Mouse (Mus musculus) brown adipose tissue, adult 24 weeks (tissue): ENCODE measurements around the gene Tmem45a. TPM values are rescaled to one million over a fixed set of nuclear protein-coding genes. Genes with fewer than 3 reads are reported as not detected.
"Not testable (repeated sequence)": the region's sequence is repeated elsewhere in the genome, so short reads cannot be mapped to it uniquely, and the experiment has no call there.

Experiments
- H3K27ac ChIP-seq: fragments of 200-500 bp; replicated peaks from 2 replicates; pipeline ENCODE4 v1.5.1; 2012; ENCODE audit warnings: low read depth, mild to moderate bottlenecking, low read length
- H3K4me1 ChIP-seq: fragments of 200-500 bp; 2 replicates; pipeline ENCODE4 v1.6.1; 2012; ENCODE audit warnings: low read length, mixed read lengths; ENCODE audit not compliant: control insufficient read depth, insufficient read depth, insufficient read length
- H3K4me3 ChIP-seq: fragments of 200-500 bp; 2 replicates; pipeline ENCODE4 v1.5.1; 2012; ENCODE audit warnings: low read depth, mild to moderate bottlenecking, low read length, moderate library complexity; ENCODE audit not compliant: insufficient read depth
- polyA plus RNA-seq: library from polyadenylated mRNA; stranded (reverse); fragments of >200 nt; gene quantifications from 2 replicates; pipeline ENCODE4 v1.2.4, GENCODE M21; 2012; ENCODE audit not compliant: missing spikeins, insufficient read depth, insufficient read length

The Tmem45a gene
- 2.2 and 3.8 TPM in 2 replicates for polyA plus RNA-seq

DNA sequence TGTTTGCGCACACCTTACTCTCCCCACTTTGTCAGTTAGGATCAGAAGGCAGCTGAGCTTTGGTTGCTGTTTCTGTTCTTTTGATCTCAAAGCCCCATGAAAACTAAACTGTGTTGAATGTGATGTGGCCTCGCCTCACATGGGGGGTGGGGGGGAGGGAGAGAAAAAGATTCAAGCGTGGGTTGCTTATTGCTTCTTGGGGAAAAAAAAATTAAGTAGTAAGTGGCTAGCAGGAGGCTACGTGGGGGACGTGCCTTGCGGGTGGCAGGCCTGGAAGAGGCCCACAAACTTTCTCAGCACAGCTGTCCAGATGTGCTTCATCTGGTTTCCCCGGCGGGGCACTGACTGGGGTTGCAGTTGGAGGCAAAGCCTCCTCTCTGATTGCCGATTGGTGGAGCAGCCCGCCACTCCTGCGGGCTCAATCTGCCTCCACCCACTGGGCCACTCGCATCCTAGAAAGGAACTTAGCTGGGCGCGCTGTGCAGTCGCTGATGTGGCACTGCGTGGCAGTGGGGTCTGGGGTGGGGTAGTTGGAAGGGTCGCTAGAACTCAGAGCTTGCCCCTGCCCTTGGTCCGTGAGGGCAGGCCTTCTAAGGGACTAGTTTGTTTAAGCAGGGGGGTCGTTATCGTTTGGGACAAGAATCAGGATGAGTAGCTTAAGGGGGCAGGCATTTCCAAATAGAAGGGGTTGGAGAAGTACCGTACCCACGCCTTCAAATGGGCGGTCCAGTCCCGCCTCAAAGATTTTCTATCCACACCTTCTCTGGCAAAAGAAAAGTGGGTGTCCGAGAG, at the start of gene Tmem45a:
Gene Tmem45a, minus strand, starts transcription at position 343 of the 792 bp plus-strand sequence.
- H3K27ac ChIP-seq: no peak within 1 kb of the TSS
- no peaks in the 10 kb centered on the region; the same call in 1 of the 2 replicates for H3K4me1 ChIP-seq
- H3K4me3 ChIP-seq: peak within 1 kb of the TSS; percentile 48

DNA sequence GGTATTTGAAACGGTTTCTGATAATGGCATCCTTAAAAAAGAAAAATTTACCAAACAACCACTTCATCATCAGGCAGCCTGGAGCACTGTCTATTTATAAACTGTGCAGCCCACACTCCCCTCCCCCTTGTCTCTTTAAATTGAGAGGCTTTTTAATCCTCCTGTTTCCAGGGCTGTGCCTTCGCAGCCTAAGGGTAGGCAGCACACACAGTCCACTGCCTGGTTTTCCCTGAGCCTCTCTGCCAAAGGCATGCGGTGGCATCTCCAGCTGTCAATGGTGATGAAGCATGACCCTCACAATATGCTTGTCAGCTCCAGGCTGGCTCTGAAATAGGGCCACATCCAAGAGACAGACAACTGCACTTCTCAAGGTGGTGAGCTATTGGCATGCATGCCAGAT, 42.1 kb upstream of the Tmem45a start, which contains the start of gene Lnp1:
Gene Lnp1, minus strand, starts transcription at position 39 of the 400 bp plus-strand sequence.
- Histone ChIP-seq H3K27ac (no peak within 1 kb of the TSS), H3K4me1 (no peaks in the 10 kb centered on the region), H3K4me3 (no peak within 1 kb of the TSS)

DNA sequence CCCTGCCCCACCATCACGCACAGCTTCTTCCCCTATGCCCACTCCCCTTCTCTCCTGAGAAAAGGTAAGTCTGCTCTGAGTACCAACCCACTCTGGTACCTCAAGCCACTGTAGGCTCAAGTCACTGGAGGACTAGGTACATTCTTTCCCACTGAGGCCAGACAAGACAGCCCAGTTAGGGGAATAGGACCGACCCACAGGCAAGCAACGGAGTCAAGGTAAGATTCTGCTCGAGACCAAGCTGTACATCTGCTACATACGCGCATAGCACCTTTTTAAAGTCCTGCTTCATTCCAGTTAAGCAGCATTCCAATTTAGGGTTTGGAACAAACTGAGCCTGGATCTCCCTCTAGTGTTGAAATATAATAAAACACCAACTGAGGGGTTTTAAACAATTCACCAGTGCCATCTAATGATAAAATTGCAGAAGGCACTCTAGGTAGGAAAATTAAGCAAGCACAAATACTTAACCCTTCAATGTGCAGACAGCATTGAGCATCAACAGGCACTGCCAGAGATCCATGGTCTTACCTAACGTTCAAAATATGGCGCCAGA, 34.2 kb upstream of the Tmem45a start:
- Histone ChIP-seq H3K4me3 (no peak overlapping the region), H3K4me1 (no peaks in the 10 kb centered on the region), H3K27ac (no peak overlapping the region)

DNA sequence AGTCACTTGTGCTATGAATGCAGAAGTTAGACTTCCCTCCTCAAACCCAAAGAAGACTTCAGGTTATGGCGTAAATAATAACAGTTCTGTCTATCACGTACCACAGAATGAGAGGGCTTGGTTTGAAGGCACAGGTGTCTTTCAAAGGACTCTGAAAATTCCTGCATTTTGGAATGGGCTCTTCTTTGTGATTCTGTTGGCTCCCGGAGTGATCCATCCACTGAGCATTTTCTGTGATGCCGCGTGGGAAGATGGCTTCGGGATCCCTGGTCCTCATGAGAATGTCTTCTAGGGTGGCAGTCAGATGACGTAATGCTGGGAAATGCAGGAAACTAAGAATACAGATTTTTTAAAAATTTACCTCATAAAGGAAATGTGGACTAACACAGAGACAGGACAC, 31.3 kb upstream of the Tmem45a start:
- Histone ChIP-seq H3K4me1 (no peaks in the 10 kb centered on the region), H3K4me3 (no peak overlapping the region), H3K27ac (no peak overlapping the region)

DNA sequence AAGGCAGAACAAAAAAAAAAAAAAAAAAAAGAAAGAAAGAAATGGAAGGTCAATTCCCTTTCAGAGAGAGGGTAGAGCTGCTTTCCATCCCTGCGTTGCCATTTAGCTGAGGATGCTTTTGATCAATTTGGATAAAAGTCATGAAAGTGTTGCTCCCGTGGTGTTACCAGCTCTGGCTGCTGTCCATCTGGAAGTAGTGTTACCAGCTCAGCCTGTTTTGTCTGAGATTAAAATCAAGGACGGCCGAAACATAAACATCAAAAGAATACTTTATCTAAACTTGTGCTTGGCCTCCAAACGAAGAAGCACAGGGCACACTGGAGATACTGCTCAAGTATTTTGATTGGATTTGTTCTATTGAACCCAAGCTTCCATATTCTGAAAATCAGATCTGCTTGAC, 23.0 kb upstream of the Tmem45a start:
- H3K27ac ChIP-seq: no peak overlapping the region
- no peaks in the 10 kb centered on the region for H3K4me1 ChIP-seq
- H3K4me3 ChIP-seq: no peak overlapping the region

DNA sequence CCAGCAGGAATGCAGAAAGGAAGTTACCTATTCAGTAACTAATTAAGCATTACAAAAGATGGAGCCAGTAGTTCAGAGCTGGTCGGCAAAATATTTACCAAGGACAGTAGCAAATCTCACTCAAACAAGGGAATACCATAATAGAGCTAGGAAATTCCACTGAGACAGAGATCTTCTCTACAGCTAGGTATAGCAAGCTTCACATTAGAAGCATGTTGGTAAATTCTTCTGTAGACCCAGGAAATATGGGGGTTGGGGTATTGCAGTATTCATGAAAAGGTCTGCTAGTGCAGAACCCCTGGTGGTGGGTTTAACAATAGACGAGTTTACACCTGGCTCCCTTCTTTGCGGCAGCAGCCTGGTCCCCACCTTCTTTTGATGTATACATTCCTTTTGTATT, 16.2 kb upstream of the Tmem45a start:
- not testable (repeated sequence) for H3K4me1 ChIP-seq, H3K27ac ChIP-seq, H3K4me3 ChIP-seq

DNA sequence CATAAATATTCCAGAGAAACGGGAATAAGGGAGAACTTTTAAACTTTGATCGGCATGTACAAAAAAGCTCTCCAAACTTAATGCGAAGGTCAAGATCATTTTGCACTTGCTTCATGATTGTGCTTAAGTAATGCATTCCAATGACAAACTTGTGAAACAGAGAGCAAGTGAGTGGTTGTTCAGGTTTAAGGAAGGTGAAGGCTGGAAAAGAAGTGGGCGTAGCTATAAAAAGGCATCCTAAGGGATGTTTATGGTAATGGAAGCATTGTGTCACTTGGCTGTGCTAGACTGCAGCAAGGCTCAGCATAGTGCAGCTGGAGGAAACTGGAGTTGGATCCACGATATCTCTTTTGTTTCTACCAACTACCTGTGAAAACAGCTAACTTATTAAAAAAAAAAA, 5.6 kb upstream of the Tmem45a start:
- H3K4me1 ChIP-seq: no peaks in the 10 kb centered on the region
- H3K4me3 ChIP-seq: no peak overlapping the region
- no peak overlapping the region for H3K27ac ChIP-seq

DNA sequence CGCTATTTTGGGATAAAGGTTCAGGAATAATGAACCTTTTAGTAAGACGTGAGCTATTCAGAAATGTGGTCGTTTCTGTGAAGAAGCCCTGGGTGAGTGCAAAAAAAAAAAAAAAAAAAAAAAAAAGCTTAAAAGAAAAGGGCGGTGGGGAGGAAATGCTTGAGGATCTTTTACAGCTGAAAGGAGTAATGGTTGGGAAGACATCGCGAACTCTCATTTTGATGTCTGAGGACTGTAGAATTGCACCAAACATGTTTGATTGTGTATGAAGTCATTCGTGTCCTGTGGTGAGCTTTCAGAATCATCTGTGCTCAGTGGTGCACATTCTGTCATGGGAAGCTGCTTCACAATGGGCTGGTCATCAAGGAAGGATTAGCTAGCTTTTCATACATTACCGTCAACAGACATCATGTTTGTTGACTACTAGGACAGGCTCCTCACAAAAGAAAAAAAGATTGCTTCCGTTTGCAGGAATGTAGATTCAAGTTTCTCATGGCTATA, 700 bp upstream of the Tmem45a start:
- Histone ChIP-seq H3K4me1 (no peaks in the 10 kb centered on the region; the same call in 1 of the 2 replicates), H3K27ac (no peak overlapping the region), H3K4me3 (no peak overlapping the region)

DNA sequence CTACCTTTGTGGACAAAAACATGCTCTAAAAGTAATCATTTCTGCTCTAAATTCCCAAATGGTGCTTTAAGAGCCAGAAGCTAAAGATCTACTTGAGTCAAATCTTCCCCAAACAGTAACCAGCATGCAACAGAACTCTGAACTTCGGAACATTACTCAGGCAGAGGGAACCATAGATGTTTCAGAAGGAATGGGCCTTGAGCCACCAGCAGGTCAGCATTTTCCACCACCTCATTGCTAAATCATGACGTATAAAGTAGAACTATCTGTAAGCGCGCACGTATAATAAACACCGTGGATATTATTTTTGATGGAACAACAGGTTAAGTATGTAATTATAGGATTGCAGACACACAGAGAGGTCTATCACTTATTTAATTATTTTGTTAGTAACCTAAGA, 1.2 kb downstream of the Tmem45a start:
- Histone ChIP-seq H3K4me3 (no peak overlapping the region), H3K27ac (no peak overlapping the region)

DNA sequence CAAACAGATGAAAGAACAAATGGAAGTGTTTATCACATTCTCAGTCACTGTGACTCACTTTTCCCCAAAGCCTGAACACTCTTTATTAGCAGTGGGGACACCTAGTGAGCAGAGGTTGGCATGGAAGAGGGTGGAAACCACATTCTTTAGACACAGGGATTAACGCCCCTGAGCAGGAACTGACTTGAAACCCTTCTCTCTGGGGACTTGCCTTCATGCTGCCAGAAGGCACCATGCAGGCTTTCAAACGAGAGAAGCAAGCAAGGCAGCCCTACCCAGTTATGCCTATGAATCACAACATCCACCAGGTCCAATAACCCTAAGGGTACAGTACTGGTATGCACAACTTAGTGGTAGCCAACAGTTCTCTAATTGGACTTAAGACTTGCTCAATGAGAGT, 12.6 kb downstream of the Tmem45a start:
- Histone ChIP-seq H3K4me3 (no peak overlapping the region), H3K27ac (no peak overlapping the region)

More for the DNA sequence above, 1.2 kb downstream of the Tmem45a start:
- H3K4me1 ChIP-seq: no peaks in the 10 kb centered on the region; the same call in 1 of the 2 replicates

DNA sequence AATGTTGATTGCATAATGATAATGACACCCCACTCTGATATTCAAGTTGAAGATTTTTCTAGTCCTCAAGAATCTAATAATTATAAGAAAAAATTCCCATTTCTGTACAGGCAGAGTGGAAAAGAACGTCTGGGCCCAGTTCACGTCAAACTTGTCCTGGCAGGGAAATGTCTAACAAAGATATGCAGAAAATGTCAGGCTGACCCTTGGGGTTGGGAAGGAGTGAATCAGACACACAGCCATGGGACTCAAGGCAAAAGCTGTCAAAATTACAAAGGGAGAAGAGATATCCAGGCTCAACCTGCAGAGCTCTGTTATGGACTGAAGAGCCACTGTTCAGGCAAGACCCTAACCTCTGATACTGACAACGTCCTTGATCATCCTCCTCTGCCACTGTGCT, 15.5 kb downstream of the Tmem45a start:
- H3K27ac ChIP-seq: no peak overlapping the region

More for the DNA sequence above, 12.6 kb downstream of the Tmem45a start:
- no peaks in the 10 kb centered on the region for H3K4me1 ChIP-seq

DNA sequence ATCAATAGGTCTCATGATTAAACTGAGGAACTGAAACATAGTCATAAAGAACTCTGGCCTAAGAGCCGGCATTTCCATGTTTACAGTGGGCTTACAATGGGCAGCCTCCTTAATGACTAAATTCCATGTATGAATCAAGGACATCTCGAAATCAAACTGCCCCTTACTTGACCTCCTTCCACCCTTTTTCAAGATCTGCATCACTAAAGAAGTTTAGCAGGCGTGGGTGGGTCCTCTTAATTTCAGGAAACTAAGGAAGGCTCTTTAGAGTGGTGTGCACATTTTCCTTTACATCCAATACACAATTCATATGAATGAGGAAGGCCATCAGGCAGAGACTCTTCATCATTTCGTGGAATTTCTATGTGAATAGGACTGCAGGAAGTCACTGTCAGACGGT, 17.6 kb downstream of the Tmem45a start:
- Histone ChIP-seq H3K4me3 (no peak overlapping the region), H3K27ac (no peak overlapping the region), H3K4me1 (no peaks in the 10 kb centered on the region)

More for the DNA sequence above, 15.5 kb downstream of the Tmem45a start:
- Histone ChIP-seq H3K4me1 (no peaks in the 10 kb centered on the region), H3K4me3 (no peak overlapping the region)

DNA sequence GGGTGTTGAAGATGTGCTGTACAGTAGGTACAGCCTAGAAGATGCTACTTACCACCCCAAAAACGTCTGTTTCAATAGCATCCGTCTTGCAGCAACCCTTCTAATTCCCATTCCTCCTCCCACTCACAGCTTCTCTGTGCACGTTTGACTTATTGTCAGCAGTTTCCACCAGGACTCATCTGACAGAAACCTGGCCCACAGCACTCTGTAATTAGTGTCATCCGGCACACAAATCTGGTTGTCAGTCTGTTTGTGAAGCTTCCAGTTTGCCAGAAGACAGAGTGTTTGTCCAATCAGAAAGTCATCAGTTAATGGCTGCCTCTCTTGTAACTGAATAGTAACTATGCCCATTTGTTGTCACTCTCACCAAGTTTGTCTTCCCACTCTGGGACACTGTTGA, 18.4 kb downstream of the Tmem45a start:
- H3K4me1 ChIP-seq: no peaks in the 10 kb centered on the region
- H3K27ac ChIP-seq: no peak overlapping the region
- H3K4me3 ChIP-seq: no peak overlapping the region

DNA sequence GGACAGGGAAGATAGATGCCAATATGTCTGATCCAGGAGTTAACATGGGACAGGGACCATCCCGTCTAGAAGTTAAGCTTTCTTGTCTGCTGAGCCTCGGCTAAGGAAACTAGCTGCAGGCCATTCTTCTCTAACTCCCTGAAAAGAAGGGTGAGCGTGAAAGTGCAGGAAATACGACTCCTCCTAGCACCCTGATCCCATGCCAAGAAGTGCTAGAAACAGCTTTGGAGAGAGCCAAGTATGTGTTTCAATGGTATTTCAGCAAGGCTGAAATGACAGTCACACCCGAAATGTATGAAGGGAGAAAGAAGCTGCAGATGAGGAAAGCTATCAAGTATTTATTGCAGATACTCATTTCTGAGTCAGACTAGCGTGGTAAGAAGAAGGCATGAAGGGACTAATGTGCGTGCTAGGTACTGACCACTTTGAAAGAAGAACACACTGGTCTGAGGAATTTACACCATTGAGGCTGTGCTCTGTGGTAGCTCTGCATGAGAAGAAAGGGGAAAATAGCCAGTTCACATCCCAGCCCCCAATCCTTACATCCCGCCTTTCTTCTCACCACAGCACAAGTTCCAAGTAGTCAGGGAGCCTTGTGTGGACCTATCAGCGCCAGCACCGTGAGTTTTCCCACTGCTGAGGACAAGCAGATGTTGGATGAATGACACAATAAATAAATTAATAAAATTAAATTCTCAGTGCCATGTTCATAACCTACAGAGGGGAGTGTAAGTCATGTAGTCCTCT, 33.0 kb downstream of the Tmem45a start:
- H3K4me1 ChIP-seq: no peaks in the 10 kb centered on the region
- no peak overlapping the region for H3K27ac ChIP-seq
- H3K4me3 ChIP-seq: no peak overlapping the region

DNA sequence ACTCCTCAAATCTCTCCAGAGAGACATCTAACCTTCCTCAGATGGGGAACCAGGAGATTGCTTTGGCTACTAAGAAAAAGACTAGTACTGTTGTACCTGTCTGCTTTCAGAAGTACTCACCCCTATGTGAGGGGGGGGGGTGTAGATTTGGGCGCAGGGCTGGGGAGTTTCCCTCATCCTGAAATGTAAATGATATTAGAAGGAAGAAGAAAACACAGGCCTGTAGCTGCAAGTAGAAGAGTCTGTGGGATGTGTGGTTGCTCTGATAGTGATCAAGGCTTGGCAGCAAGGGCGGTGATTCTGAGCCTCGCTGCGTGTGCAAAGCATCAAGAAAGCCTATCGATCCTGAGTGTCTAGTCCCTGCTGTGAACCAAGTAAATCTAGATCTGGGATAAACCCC, 43.0 kb downstream of the Tmem45a start:
- Histone ChIP-seq H3K4me1 (no peaks in the 10 kb centered on the region), H3K27ac (no peak overlapping the region), H3K4me3 (no peak overlapping the region)
